Mouse (Mus musculus): ENCODE results near the gene Adam11. TPM values are rescaled to one million over a fixed set of nuclear protein-coding genes. Genes with fewer than 3 reads are reported as not detected.

Gene Adam11
- polyA plus RNA-seq, 1 experiment: 7.5 TPM

- no peak for DNase-seq (ENCODE audit: low spot score)
Measured at GRCm38 (mm10) chr11:102827097-102827496, 65.9 kb downstream of the Adam11 start.

Other genes starting within 250 kb of the Adam11 start
- 17.5 and 23.9 TPM in 2 replicates for gene Gpatch8, start 205.0 kb upstream of the Adam11 start, polyA plus RNA-seq (2012; rRNA removed)
- 53.0 and 56.5 TPM in 2 replicates for gene Gm11627, start 182.0 kb upstream of the Adam11 start, polyA plus RNA-seq (2012; rRNA removed)
- 53.7 and 54.9 TPM in 2 replicates for gene Fzd2, start 157.0 kb upstream of the Adam11 start, polyA plus RNA-seq (2012; rRNA removed)
- 0.04 and 0.09 TPM in 2 replicates for gene Meioc, start 97.7 kb upstream of the Adam11 start, polyA plus RNA-seq (2012; rRNA removed)
- gene Ccdc43, start 63.7 kb upstream of the Adam11 start, polyA plus RNA-seq (2012; rRNA removed): 17.3 and 17.8 TPM in 2 replicates
- 31.1 and 31.3 TPM in 2 replicates for gene Gjc1, start 58.3 kb downstream of the Adam11 start, polyA plus RNA-seq (2012; rRNA removed)
- 3.2 and 4.0 TPM in 2 replicates for gene Higd1b, start 74.4 kb downstream of the Adam11 start, polyA plus RNA-seq (2012; rRNA removed)
- 42.1 and 43.4 TPM in 2 replicates for gene Eftud2, start 119.5 kb downstream of the Adam11 start, polyA plus RNA-seq (2012; rRNA removed)
- gene Ccdc103, start 119.8 kb downstream of the Adam11 start, polyA plus RNA-seq (2012; rRNA removed): 0.66 and 0.77 TPM in 2 replicates
- not detected in 2 replicates for gene Fam187a, start 123.7 kb downstream of the Adam11 start, polyA plus RNA-seq (2012; rRNA removed)
- 0.53 and 0.56 TPM in 2 replicates for gene Gfap, start 139.5 kb downstream of the Adam11 start, polyA plus RNA-seq (2012; rRNA removed)
- gene Kif18b, start 163.7 kb downstream of the Adam11 start, polyA plus RNA-seq (2012; rRNA removed): 0.56 and 0.71 TPM in 2 replicates
- gene C1ql1, start 185.2 kb downstream of the Adam11 start, polyA plus RNA-seq (2012; rRNA removed): 0.44 and 0.49 TPM in 2 replicates